Comparison of ENCODE assay signal across 21 mouse cellular contexts in the genomic region with DNA sequence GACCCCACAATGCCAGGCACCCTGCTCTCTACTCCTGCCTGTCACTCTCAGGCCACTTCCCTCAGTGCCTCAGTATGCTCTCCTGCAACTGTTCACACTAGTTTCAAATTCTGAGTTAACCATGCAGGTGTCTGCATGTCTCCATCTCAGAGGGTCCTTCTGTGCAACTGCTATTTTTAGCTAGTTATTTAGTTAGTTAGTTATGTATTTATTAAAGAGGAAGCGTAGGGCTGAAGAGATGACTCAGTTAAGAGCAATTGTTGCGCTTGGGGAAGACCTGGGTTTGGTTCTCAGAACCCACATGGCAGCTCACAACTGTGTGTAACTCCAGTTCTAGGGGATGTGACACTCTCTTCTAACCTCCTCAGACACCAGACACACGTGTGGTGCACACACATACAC. TPM values are rescaled to one million over a fixed set of nuclear protein-coding genes. Genes with fewer than 3 reads are reported as not detected.
A peak's percentile ranks its signal among the peaks of the same experiment; 100 is the strongest.
DNase-seq lines count a peak whose midpoint lies in the region; ATAC-seq and TF ChIP-seq lines count a peak whose summit lies in the region.
"Had no signal": no experiment of that assay in that cellular context is flagged by ENCODE, and none has a peak within 500 bp of the region (broad histone marks: within the 10 kb centered on the region; RNA-seq: fewer than 3 reads in every experiment).

No protein-coding gene starts in this region.

- H3K9me3 ChIP-seq in embryonic facial prominence, embryonic 13.5 days, result no peaks in the 10 kb centered on the region
- no peaks in the 10 kb centered on the region for H3K9me3 ChIP-seq in embryonic facial prominence, embryonic 10.5 days
- H3K9me3 ChIP-seq in lung, embryonic 15.5 days, result no peaks in the 10 kb centered on the region
- no peaks in the 10 kb centered on the region for H3K9me3 ChIP-seq in lung, postnatal 0 days (ENCODE audit: low read length)
- H3K9me3 ChIP-seq in forebrain, embryonic 13.5 days (replicated peaks), result no peaks in the 10 kb centered on the region
- H3K9me3 ChIP-seq: forebrain, embryonic 12.5 days; heart, embryonic 10.5 days had no signal

- no peak for DNase-seq in embryonic facial prominence, embryonic 10.5 days (ENCODE audit: low spot score)
- no peak for DNase-seq in lung, postnatal 0 days (ENCODE audit: low spot score)
- DNase-seq in naive thymus-derived CD4-positive, alpha-beta T cell, adult 2 months (ENCODE audit: low read depth), result peak; percentile 7
- DNase-seq: adrenal gland, adult 2 months; adrenal gland, postnatal 25 days; cerebellum, adult 18-20 months; cerebellum, adult 9-11 months; cerebellum, postnatal 36 days; forebrain, postnatal 0 days; gastrocnemius, adult 2 months; gastrocnemius, postnatal 25 days; heart, postnatal 10 days; heart, postnatal 4 days had no signal

- TF ChIP-seq CTCF in lung, postnatal 0 days (IDR thresholded peaks at IDR 0.05), result no peak

- peaks cover 42% of the 10 kb centered on the region for H3K4me1 ChIP-seq in embryonic facial prominence, embryonic 13.5 days
- peaks cover 27% of the 10 kb centered on the region for H3K4me1 ChIP-seq in embryonic facial prominence, embryonic 10.5 days
- H3K4me1 ChIP-seq in lung, embryonic 15.5 days, result peaks cover 31% of the 10 kb centered on the region
- peaks cover 19% of the 10 kb centered on the region; the same call in 1 of the 2 replicates for H3K4me1 ChIP-seq in lung, postnatal 0 days (ENCODE audit: insufficient read depth, low read depth, low read length)
- peaks cover 29% of the 10 kb centered on the region for H3K4me1 ChIP-seq in forebrain, embryonic 13.5 days

- H3K27me3 ChIP-seq in embryonic facial prominence, embryonic 13.5 days, result no peaks in the 10 kb centered on the region
- H3K27me3 ChIP-seq in embryonic facial prominence, embryonic 10.5 days (replicated peaks; ENCODE audit: low read depth, poor library complexity, severe bottlenecking), result 0 out of 2 replicates have a peak, but pooled peaks cover 3% of the 10 kb centered on the region
- no peaks in the 10 kb centered on the region for H3K27me3 ChIP-seq in lung, embryonic 15.5 days
- H3K27me3 ChIP-seq in lung, postnatal 0 days (replicated peaks; ENCODE audit: insufficient read depth, low read length), result no peaks in the 10 kb centered on the region
- H3K27me3 ChIP-seq in forebrain, embryonic 13.5 days, result no peaks in the 10 kb centered on the region
- H3K27me3 ChIP-seq: hindbrain, embryonic 12.5 days had no signal

- TF ChIP-seq EP300 in lung, postnatal 0 days (IDR thresholded peaks at IDR 0.05), result no peak

- H3K9ac ChIP-seq in embryonic facial prominence, embryonic 13.5 days, result no peak overlapping the region
- H3K9ac ChIP-seq in lung, embryonic 15.5 days, result no peak overlapping the region
- no peak overlapping the region for H3K9ac ChIP-seq in lung, postnatal 0 days (replicated peaks; ENCODE audit: low read depth)
- no peak overlapping the region for H3K9ac ChIP-seq in forebrain, embryonic 13.5 days
- H3K9ac ChIP-seq: forebrain, embryonic 12.5 days; forebrain, postnatal 0 days; hindbrain, embryonic 12.5 days had no signal

- H3K27ac ChIP-seq in embryonic facial prominence, embryonic 13.5 days, result 0 out of 2 replicates have a peak overlapping the region, but pooled peaks have one; percentile 74
- no peak overlapping the region for H3K27ac ChIP-seq in embryonic facial prominence, embryonic 10.5 days (replicated peaks)
- H3K27ac ChIP-seq in lung, embryonic 15.5 days, result peak overlapping the region; percentile 32; the same call in 1 of the 2 replicates
- H3K27ac ChIP-seq in lung, postnatal 0 days (ENCODE audit: low read length), result no peak overlapping the region
- no peak overlapping the region for H3K27ac ChIP-seq in forebrain, embryonic 13.5 days
- H3K27ac ChIP-seq: forebrain, embryonic 12.5 days; gastrocnemius, adult 2 months; heart, embryonic 10.5 days; hindbrain, embryonic 12.5 days had no signal

- H3K36me3 ChIP-seq in embryonic facial prominence, embryonic 13.5 days, result no peaks in the 10 kb centered on the region
- no peaks in the 10 kb centered on the region for H3K36me3 ChIP-seq in embryonic facial prominence, embryonic 10.5 days (replicated peaks)
- H3K36me3 ChIP-seq in lung, embryonic 15.5 days, result no peaks in the 10 kb centered on the region
- no peaks in the 10 kb centered on the region for H3K36me3 ChIP-seq in lung, postnatal 0 days (ENCODE audit: insufficient read depth, low read length)
- H3K36me3 ChIP-seq in forebrain, embryonic 13.5 days (ENCODE audit: poor library complexity, severe bottlenecking), result no peaks in the 10 kb centered on the region
- H3K36me3 ChIP-seq: forebrain, embryonic 12.5 days; heart, embryonic 10.5 days; hindbrain, embryonic 12.5 days had no signal

- no peak overlapping the region for H3K4me3 ChIP-seq in embryonic facial prominence, embryonic 13.5 days
- no peak overlapping the region for H3K4me3 ChIP-seq in embryonic facial prominence, embryonic 10.5 days
- H3K4me3 ChIP-seq in lung, embryonic 15.5 days, result no peak overlapping the region
- H3K4me3 ChIP-seq in lung, postnatal 0 days (ENCODE audit: low read depth, low read length), result no peak overlapping the region
- no peak overlapping the region for H3K4me3 ChIP-seq in forebrain, embryonic 13.5 days
- H3K4me3 ChIP-seq: forebrain, embryonic 12.5 days; gastrocnemius, adult 2 months; heart, embryonic 10.5 days; hindbrain, embryonic 12.5 days had no signal

- no peak overlapping the region for H3K4me2 ChIP-seq in embryonic facial prominence, embryonic 13.5 days
- H3K4me2 ChIP-seq in lung, embryonic 15.5 days, result no peak overlapping the region
- no peak overlapping the region for H3K4me2 ChIP-seq in lung, postnatal 0 days (replicated peaks; ENCODE audit: low read depth, low read length)
- no peak overlapping the region for H3K4me2 ChIP-seq in forebrain, embryonic 13.5 days
- H3K4me2 ChIP-seq: forebrain, embryonic 12.5 days; hindbrain, embryonic 12.5 days had no signal

- 86% methylated on average over 3 of the region's 3 CpGs for WGBS in embryonic facial prominence, embryonic 13.5 days
- 89% methylated on average over 3 of the region's 3 CpGs for WGBS in embryonic facial prominence, embryonic 10.5 days
- 78% methylated on average over 3 of the region's 3 CpGs for WGBS in lung, embryonic 15.5 days
- WGBS in lung, postnatal 0 days, result 72% methylated on average over 3 of the region's 3 CpGs
- WGBS in forebrain, embryonic 13.5 days, result 94% methylated on average over 3 of the region's 3 CpGs

- no peak for ATAC-seq in embryonic facial prominence, embryonic 13.5 days (ENCODE audit: insufficient number of reproducible peaks, insufficient read depth, low FRiP score, low TSS enrichment, low read depth)
- ATAC-seq in lung, embryonic 15.5 days (ENCODE audit: borderline replicate concordance, extremely low read depth, low FRiP score, low TSS enrichment), result no peak
- ATAC-seq in lung, postnatal 0 days, result no peak
- ATAC-seq in CD4-positive, CD25-positive, alpha-beta regulatory T cell, adult 4 months, result no peak
- no peak for ATAC-seq in forebrain, embryonic 13.5 days
- ATAC-seq: forebrain, postnatal 0 days; hindbrain, embryonic 16.5 days had no signal

RNA-seq across cellular contexts. Expression of a gene that starts 36.8 kb away (rescaled TPM):
- 148 TPM in 2 replicates for polyA plus RNA-seq in embryonic facial prominence, embryonic 13.5 days (2015; fragmentation: Nextera tagmentation; extraction: Ambion mirVana)
- polyA plus RNA-seq in embryonic facial prominence, embryonic 10.5 days (2016; fragmentation: Nextera tagmentation; extraction: Ambion mirVana), result 98.8 and 111 TPM in 2 replicates
- polyA plus RNA-seq in lung, embryonic 15.5 days (2015; fragmentation: Nextera tagmentation; extraction: Ambion mirVana), result 133 and 147 TPM in 2 replicates
- polyA plus RNA-seq in lung, postnatal 0 days (2015; fragmentation: Nextera tagmentation; extraction: Ambion mirVana), result 104 and 108 TPM in 2 replicates
- polyA plus RNA-seq in CD4-positive, CD25-positive, alpha-beta regulatory T cell, adult 4 months (2017; shearing (Covaris generic)), result 100 to 1,000 TPM; 171 to 233 TPM
- polyA plus RNA-seq in forebrain, embryonic 13.5 days (2015; fragmentation: Nextera tagmentation; extraction: Ambion mirVana), result 81.5 and 84.3 TPM in 2 replicates

Comparison
In these comparisons a context has a peak if more than half of its experiments do, and no peak if none do; other contexts are left out.
1. H3K27ac ChIP-seq: peak in embryonic facial prominence, embryonic 13.5 days (single experiment) and lung, embryonic 15.5 days (single experiment); none in embryonic facial prominence, embryonic 10.5 days (single experiment), lung, postnatal 0 days (single experiment) and forebrain, embryonic 13.5 days (single experiment).